8 mouse cellular contexts compared by ENCODE assay signal in genomic region chr19:5745756-5746710, GRCm38 (mm10). TPM values are rescaled to one million over a fixed set of nuclear protein-coding genes. Genes with fewer than 3 reads are reported as not detected.
DNase-seq lines count a peak whose midpoint lies in the region; ATAC-seq and TF ChIP-seq lines count a peak whose summit lies in the region.

No protein-coding gene starts in this region.

- peaks cover 47% of the 10 kb centered on the region for H3K4me1 ChIP-seq in E14TG2a.4 (replicated peaks; ENCODE audit: low read depth, low read length)
- peaks cover 50% of the 10 kb centered on the region for H3K4me1 ChIP-seq in forebrain, embryonic 13.5 days
- peaks cover 33% of the 10 kb centered on the region for H3K4me1 ChIP-seq in liver, embryonic 15.5 days (replicated peaks)

- WGBS in forebrain, embryonic 13.5 days: 2% methylated on average over 34 of the region's 36 CpGs
- 9% methylated on average over 36 of the region's 36 CpGs for WGBS in liver, embryonic 15.5 days (ENCODE audit: insufficient replicate concordance)

- peak overlapping the region; percentile 27 for H3K9ac ChIP-seq in forebrain, embryonic 13.5 days
- no peak overlapping the region for H3K9ac ChIP-seq in liver, embryonic 15.5 days

- peaks cover 94% of the 10 kb centered on the region for H3K27me3 ChIP-seq in E14TG2a.4 (ENCODE audit: insufficient read depth, low read length)
- peaks cover 79% of the 10 kb centered on the region for H3K27me3 ChIP-seq in forebrain, embryonic 13.5 days
- H3K27me3 ChIP-seq in liver, embryonic 15.5 days: peaks cover 100% of the 10 kb centered on the region

- no peaks in the 10 kb centered on the region for H3K36me3 ChIP-seq in E14TG2a.4 (ENCODE audit: insufficient read depth, low read length)
- no peaks in the 10 kb centered on the region for H3K36me3 ChIP-seq in forebrain, embryonic 13.5 days (ENCODE audit: poor library complexity, severe bottlenecking)
- no peaks in the 10 kb centered on the region for H3K36me3 ChIP-seq in liver, embryonic 15.5 days (replicated peaks)

- H3K27ac ChIP-seq in forebrain, embryonic 13.5 days: no peak overlapping the region
- H3K27ac ChIP-seq in liver, embryonic 15.5 days (replicated peaks): no peak overlapping the region

- 0 out of 2 replicates have a peak, but pooled peaks have one; percentile 17 for ATAC-seq in forebrain, embryonic 13.5 days
- ATAC-seq in liver, embryonic 15.5 days (ENCODE audit: insufficient read depth): no peak

- peak; percentile 29 for DNase-seq in cerebellum, adult 8-10 months
- DNase-seq in cerebellum, adult 18-20 months: no peak
- DNase-seq in left cerebral cortex, postnatal 36 days (ENCODE audit: low spot score in 2 of 2): no peak
- DNase-seq in gastrocnemius, postnatal 14 days: no peak
- DNase-seq in layer of hippocampus, postnatal 14 days (ENCODE audit: low spot score in 2 of 2): no peak

- H3K4me3 ChIP-seq in E14TG2a.4 (replicated peaks; ENCODE audit: low read length): peak overlapping the region; percentile 77
- peak overlapping the region; percentile 27 for H3K4me3 ChIP-seq in forebrain, embryonic 13.5 days
- no peak overlapping the region for H3K4me3 ChIP-seq in liver, embryonic 15.5 days (replicated peaks)

- intact Hi-C loops in left cerebral cortex, postnatal 36 days (cut with DNase I): no loop called here
- intact Hi-C loops in gastrocnemius, postnatal 14 days (cut with DNase I; ENCODE audit: low total_unique reads): no loop called here

- peak overlapping the region; percentile 58 for H3K4me2 ChIP-seq in forebrain, embryonic 13.5 days
- peak overlapping the region; percentile 40 for H3K4me2 ChIP-seq in liver, embryonic 15.5 days

- TF ChIP-seq CTCF in E14TG2a.4 (conservative IDR thresholded peaks at IDR 0.05; ENCODE audit: low read length): no peak

- no peaks in the 10 kb centered on the region for H3K9me3 ChIP-seq in E14TG2a.4 (ENCODE audit: low read length)
- H3K9me3 ChIP-seq in forebrain, embryonic 13.5 days (replicated peaks): no peaks in the 10 kb centered on the region
- no peaks in the 10 kb centered on the region for H3K9me3 ChIP-seq in liver, embryonic 15.5 days (replicated peaks)

RNA-seq across cellular contexts. Expression of gene Ltbp3, which starts 5.3 kb away (rescaled TPM):
- 8.3 and 13.1 TPM in 2 replicates for polyA plus RNA-seq in forebrain, embryonic 13.5 days (2015; fragmentation: Nextera tagmentation; extraction: Ambion mirVana)
- polyA plus RNA-seq in liver, embryonic 15.5 days (2015; fragmentation: Nextera tagmentation; extraction: Ambion mirVana): 1.2 and 3.4 TPM in 2 replicates
- total RNA-seq in left cerebral cortex, postnatal 36 days (2021): 10 to 100 TPM; 25.1 to 40.3 TPM
- total RNA-seq in gastrocnemius, postnatal 14 days (2021): 10 to 100 TPM; 57.0 to 66.4 TPM
- total RNA-seq in layer of hippocampus, postnatal 14 days (2021): 10 to 100 TPM; 24.7 to 32.7 TPM

RNA-seq across cellular contexts. Expression of gene Fam89b, which starts 16.6 kb away (rescaled TPM):
- polyA plus RNA-seq in forebrain, embryonic 13.5 days (2015; fragmentation: Nextera tagmentation; extraction: Ambion mirVana): 199 and 204 TPM in 2 replicates
- polyA plus RNA-seq in liver, embryonic 15.5 days (2015; fragmentation: Nextera tagmentation; extraction: Ambion mirVana): 39.3 and 39.8 TPM in 2 replicates
- total RNA-seq in left cerebral cortex, postnatal 36 days (2021): 10 to 100 TPM; 26.8 to 28.7 TPM
- 10 to 100 TPM; 29.6 to 32.9 TPM for total RNA-seq in gastrocnemius, postnatal 14 days (2021)
- total RNA-seq in layer of hippocampus, postnatal 14 days (2021): 10 to 100 TPM; 32.1 to 41.1 TPM

RNA-seq across cellular contexts. Expression of gene Ehbp1l1, which starts 19.9 kb away (rescaled TPM):
- 5.3 and 6.7 TPM in 2 replicates for polyA plus RNA-seq in forebrain, embryonic 13.5 days (2015; fragmentation: Nextera tagmentation; extraction: Ambion mirVana)
- polyA plus RNA-seq in liver, embryonic 15.5 days (2015; fragmentation: Nextera tagmentation; extraction: Ambion mirVana): 110 and 121 TPM in 2 replicates
- 10 to 100 TPM; 22.9 to 27.1 TPM for total RNA-seq in left cerebral cortex, postnatal 36 days (2021)
- total RNA-seq in gastrocnemius, postnatal 14 days (2021): 100 to 1,000 TPM; 246 to 269 TPM
- total RNA-seq in layer of hippocampus, postnatal 14 days (2021): 10 to 100 TPM; 15.6 to 20.1 TPM

RNA-seq across cellular contexts. Expression of gene Scyl1, which starts 25.2 kb away (rescaled TPM):
- polyA plus RNA-seq in forebrain, embryonic 13.5 days (2015; fragmentation: Nextera tagmentation; extraction: Ambion mirVana): 56.4 and 62.6 TPM in 2 replicates
- polyA plus RNA-seq in liver, embryonic 15.5 days (2015; fragmentation: Nextera tagmentation; extraction: Ambion mirVana): 21.1 and 24.4 TPM in 2 replicates
- total RNA-seq in left cerebral cortex, postnatal 36 days (2021): 10 to 100 TPM; 90.5 to 98.8 TPM
- 10 to 100 TPM; 56.8 to 64.9 TPM for total RNA-seq in gastrocnemius, postnatal 14 days (2021)
- 10 to 100 TPM; 73.6 to 75.1 TPM for total RNA-seq in layer of hippocampus, postnatal 14 days (2021)

RNA-seq across cellular contexts. Expression of gene Kcnk7, which starts 41.9 kb away (rescaled TPM):
- 0.31 and 0.32 TPM in 2 replicates for polyA plus RNA-seq in forebrain, embryonic 13.5 days (2015; fragmentation: Nextera tagmentation; extraction: Ambion mirVana)
- polyA plus RNA-seq in liver, embryonic 15.5 days (2015; fragmentation: Nextera tagmentation; extraction: Ambion mirVana): 0.15 and 0.28 TPM in 2 replicates
- not detected for total RNA-seq in left cerebral cortex, postnatal 36 days (2021)
- not detected for total RNA-seq in gastrocnemius, postnatal 14 days (2021)
- not detected for total RNA-seq in layer of hippocampus, postnatal 14 days (2021)

Comparison
In these comparisons a context has a peak if more than half of its experiments do, and no peak if none do; other contexts are left out.
1. RNA of gene Ehbp1l1, which starts 19.9 kb away (total RNA-seq): 246 to 269 TPM in gastrocnemius, postnatal 14 days; 22.9 to 27.1 TPM in left cerebral cortex, postnatal 36 days and 15.6 to 20.1 TPM in layer of hippocampus, postnatal 14 days; every median in the first group is over 4 times any median in the second.